Mouse (Mus musculus) heart, postnatal 4 days (tissue): ENCODE measurements at regions not wholly inside any gene's neighbourhood (a gene's known extent, or its start where the extent isn't known, plus 50 kb on each side); places are given as distances from the start of the nearest gene placed in this dataset.

Source experiments
- DNase-seq: peaks from one replicate; pipeline ENCODE4 v3.0.0; 2021

DNA sequence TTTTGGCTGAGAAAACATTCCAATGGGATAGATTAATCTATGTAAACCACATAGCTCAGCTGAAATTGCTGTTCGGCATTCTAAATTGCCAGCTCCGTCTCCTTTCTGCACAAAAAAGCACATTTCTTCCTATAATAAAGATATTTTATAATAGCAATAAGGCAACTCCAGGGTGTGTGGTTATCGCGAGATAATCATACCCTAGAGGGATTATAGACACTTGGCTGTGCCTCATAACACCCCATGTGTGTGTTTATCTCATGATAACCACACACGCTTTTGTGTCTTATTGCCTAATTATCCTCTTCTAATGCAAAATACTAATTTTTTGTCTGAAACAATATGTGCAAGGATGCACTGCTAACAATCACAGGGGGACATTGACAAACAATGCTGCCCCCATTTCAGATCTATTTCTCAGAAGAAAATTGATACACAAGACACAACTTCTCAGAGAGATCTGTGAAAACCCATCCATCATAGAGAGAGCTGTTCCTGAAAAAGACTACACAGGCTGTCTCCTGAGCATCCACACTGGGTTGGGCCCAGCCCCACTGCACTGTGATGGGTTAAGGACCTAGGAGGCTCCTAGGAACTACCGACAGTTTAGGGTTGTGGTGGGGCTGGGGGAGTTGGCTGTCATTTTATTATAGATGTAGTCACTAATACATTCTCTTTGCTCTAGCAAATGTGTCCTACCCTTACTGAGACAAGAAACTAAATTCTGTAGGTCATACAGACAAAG lies 454.7 kb upstream of the BC052040 start:
- DNase-seq = no peak

- DNase-seq = no peak
These were observed 449.8 kb upstream of the BC052040 start for GRCm38 (mm10) chr2:115131746-115132145.

DNA sequence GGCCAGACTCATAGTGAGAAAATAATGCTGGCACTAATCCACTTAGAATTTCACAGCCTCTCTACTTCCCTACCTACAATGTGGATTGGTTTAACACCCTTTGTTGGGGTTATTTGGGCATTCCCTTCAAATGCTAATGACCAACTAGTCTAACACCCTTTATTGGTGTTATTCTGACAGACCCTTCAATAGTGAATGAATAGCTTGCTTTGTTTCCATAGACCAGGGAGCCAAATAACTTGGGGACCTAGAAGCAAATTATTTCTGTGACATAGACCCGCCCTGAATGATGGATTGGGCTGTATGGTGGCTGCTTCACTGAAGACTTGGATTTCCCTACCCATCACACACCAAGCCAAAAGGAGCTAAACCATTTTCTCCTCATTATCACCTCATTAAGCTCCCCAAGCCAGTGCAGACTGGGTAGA lies 449.3 kb upstream of the BC052040 start:
- no peak for DNase-seq

GRCm38 (mm10) chr2:115141416-115141815 lies 440.1 kb upstream of the BC052040 start:
- no peak for DNase-seq

GRCm38 (mm10) chr2:115172111-115172510 lies 409.4 kb upstream of the BC052040 start:
- no peak for DNase-seq

DNA sequence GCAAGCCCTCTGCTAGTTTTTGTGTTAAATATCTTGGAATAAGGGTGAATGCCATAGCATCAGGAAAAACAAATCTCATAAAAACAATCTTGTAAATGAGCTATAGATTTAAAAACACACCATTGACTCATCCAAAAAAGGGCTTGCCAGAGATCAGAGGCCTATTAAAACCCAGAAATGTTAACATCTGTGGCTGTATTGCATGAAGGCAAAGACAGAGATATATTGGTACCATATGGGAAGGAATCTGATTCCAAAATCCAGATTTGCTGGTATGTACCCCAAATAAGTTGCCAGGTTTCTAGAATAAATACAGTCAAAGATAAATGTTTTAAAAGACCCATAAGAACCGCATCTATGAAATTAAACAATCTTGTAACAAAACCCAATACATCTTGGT lies 404.4 kb upstream of the BC052040 start:
- DNase-seq = no peak

DNA sequence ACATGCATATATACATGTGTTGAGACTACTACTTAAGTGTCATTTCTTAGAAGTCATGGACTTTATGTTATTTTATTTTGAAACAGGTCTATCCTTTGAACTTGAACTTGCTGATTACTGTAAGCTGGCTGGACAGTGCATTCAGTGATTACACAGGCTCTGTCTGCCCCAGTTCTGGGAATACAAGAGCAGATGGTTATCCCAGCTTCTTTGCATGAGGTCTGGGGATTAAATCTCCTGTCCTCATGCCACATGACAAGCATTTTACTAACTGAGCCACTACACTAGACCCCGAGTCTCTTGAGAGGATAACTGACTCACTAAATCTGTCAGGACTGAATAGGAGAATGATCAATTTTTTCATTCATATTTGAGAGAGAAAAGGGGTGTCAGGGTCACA lies 403.6 kb upstream of the BC052040 start:
- DNase-seq = no peak

DNA sequence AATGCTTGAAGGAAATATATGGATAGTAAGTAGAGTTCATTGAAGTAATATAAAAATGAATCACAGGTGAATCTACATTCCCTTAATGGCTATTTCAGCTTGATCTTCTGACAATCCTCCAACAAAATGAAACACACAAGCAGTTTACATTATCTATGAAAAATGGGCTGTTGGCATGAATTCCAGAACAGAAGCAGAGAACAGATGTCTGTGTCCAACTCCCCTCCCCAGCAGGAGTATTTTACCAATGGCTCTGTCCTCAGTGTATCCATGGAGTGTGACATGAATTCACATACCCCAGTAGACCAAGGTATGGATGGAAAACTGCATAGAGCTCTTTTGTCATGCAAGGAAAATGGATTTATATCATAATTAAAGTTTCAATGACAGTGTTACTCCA lies 370.3 kb upstream of the BC052040 start:
- no peak for DNase-seq

- DNase-seq = peak; percentile 5
These were observed 368.1 kb upstream of the BC052040 start for GRCm38 (mm10) chr2:115213181-115213970.

DNA sequence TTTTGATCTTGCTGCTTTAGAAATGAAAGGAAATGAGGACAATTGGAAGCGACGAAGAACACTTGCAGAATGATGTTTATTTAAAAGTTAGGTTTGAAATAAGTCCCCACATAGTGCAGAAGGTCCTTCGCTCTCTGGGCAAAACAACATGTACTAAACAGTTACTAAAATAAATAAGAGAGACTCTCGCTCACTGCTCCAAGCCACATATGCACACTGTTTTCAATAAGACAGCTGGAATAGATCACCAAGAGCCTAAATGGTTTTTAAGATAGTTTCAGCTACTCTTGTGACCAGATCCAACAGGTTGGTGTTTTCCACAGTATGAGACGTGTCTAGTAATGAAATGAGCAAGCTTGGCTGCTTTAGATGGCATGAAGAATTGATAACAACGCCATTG lies 367.2 kb upstream of the BC052040 start:
- DNase-seq = no peak

GRCm38 (mm10) chr2:115230041-115230440 lies 351.5 kb upstream of the BC052040 start:
- no peak for DNase-seq

DNA sequence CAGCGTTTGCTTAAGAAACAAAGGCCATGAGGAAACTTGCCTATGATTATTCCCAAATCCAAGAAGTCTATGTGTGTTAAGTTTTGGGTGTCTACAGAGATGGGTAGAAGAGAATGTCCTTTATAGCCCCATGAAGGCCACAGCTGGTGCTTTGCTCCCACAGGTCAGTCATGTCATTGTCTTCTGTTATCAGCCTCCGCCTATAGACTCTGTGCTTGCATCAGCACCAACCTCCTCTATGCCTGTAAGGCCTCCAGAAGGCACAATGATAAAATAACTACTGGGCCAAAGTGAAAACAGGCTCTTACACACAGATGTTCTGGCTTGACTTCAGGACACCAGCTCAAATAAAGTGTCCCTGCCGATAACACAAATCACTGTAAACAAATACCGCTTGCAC lies 333.8 kb upstream of the BC052040 start:
- no peak for DNase-seq

GRCm38 (mm10) chr2:115250019-115250807 lies 331.3 kb upstream of the BC052040 start:
- DNase-seq = no peak

GRCm38 (mm10) chr2:115257391-115257790 lies 324.1 kb upstream of the BC052040 start:
- no peak for DNase-seq

DNA sequence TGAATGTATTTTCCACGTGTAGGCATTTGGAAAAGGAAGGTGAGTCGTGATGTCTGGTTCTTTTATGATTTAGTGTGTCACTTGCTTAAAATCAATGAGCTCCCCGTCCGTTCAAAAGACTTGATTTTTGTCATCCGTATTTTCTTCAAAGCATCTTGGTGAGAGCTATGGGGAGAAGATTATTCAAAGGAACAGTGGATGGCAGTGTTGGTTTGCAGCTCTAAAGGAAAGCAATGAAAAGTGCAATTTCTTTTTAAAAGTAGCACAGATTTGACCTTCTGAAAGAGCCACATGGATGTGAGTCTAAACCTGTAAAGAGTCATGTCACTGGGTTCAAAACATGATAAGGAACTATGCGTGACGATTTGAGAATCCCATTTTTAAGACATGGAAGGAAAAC lies 313.3 kb upstream of the BC052040 start:
- DNase-seq = no peak

DNA sequence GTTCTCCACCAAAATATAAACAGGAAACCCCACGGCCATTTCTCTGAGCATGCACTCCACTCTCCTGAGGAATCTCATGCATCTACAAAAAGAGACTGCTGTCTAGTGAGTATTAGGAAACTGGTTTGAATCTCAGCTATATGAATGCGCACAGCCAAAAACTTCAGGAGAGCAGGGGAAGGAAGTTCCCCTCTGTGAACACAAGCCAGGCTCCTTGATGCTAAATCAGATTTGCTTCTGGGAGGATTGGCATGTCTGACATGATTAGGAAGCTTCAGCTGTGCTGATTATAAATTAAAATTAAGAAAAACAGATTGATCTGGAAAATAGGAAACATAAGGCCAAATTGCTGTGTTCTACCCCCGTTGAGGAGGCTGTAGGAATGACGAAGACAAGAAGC lies 304.1 kb upstream of the BC052040 start:
- no peak for DNase-seq

DNA sequence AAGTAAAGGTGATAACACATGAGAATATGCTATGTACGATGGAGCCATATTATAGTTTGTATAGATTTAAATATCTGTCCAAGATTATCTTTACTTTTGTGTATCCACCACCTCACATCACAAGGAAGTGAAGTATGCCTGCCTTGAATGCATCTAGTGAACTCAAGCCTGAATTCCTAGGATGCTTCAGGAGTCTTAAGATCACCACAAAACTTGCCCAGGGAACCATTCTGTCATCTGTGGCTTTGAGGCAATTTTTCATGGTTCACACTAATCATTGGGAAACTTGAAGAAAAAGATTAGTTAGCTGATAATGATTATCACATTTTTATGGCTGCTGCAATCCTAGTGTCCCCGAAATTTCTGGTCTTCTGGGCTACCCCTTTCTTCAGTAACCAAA lies 288.5 kb upstream of the BC052040 start:
- no peak for DNase-seq

DNA sequence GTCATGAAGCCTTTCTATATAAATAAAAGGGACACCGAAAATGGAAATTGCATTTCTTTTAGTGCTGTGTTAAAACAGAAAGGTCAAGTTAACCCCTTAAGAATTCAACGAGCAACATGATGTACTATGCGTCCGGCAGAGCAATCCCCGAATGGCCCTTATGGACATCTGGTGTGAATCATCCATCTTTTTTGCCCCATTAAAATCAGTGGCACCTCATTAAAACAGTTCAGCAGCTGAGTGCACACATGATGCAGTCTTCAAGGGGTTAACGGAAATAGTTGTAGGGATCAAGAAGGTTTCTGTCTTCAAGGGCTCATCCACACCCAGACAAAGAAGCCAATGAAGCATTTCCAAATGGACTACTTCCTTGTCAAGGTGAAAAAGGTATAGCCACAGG lies 284.1 kb upstream of the BC052040 start:
- no peak for DNase-seq

DNA sequence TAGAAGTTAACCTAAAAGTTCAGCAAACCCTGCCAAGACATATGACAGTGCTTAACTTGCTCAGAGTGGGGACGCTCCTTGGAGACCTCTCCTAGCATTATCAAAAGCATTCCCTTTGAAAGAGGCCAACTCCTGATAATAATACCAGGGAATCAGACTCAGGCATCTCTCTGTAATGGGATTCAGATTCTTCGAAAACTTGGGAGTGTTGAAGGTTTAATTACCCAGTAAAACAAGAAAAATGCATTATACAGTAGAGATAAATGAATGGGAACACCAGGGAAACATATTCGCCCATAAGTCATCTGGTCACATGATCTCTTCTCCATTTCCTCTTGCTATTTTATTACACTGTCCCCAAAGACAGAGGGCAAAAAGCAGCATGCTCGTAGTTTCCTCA lies 274.3 kb upstream of the BC052040 start:
- no peak for DNase-seq

DNA sequence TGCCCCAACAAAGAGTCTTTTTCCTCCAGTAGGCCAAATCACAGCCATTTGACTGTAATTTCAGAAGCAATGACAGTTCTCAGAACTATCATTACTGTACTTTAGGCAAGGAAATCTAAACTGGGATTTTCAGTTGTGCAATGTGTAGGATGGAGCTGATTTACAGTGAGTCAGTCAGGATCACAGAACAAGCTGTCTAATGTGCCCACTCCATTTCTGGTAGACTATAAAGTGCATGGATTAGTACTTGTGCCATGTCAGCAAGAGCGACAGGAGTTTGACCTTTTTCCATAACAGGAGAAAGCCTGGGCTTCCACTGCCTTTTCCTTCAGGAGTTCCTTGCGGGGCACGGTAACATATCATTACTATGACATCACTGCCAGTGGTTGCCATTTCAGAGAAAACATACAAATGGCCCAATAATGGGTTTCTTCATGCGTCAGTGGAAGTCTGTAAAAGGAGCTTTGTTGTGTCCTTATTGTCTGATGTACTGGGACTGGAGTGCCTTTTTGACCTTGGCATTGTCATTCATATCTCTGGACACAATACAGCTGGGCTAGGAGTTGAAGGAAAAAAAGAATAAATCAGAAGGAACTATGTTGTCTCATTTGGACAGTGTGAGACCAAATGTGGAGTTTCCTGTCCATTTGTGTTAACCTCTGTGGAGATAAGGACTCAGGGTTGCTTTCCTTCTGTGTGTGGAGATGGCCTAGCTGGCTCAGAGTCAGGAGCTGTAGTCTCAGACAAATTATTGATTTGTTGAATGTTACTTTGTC lies 271.5 kb upstream of the BC052040 start:
- DNase-seq = no peak

- DNase-seq = no peak
These were observed 263.0 kb upstream of the BC052040 start for GRCm38 (mm10) chr2:115318551-115318950.

- DNase-seq = no peak
These were observed 258.9 kb upstream of the BC052040 start for GRCm38 (mm10) chr2:115322582-115322981.
